ENCODE assay signal across 9 mouse cellular contexts in genomic region chr6:125038666-125039065, GRCm38 (mm10). TPM values are rescaled to one million over a fixed set of nuclear protein-coding genes. Genes with fewer than 3 reads are reported as not detected.
DNase-seq lines count a peak whose midpoint lies in the region; ATAC-seq and TF ChIP-seq lines count a peak whose summit lies in the region.
"Had no signal": no experiment of that assay in that cellular context is flagged by ENCODE, and none has a peak within 500 bp of the region (broad histone marks: within the 10 kb centered on the region; RNA-seq: fewer than 3 reads in every experiment).

No protein-coding gene starts in this region.

- DNase-seq in heart, adult 18-20 months, result no peak
- no peak for DNase-seq in hindbrain, postnatal 0 days (ENCODE audit: low spot score)
- no peak for DNase-seq in right cerebral cortex, postnatal 10 days (ENCODE audit: low spot score in 2 of 2)
- no peak for DNase-seq in gastrocnemius, postnatal 25 days
- DNase-seq in right cerebral cortex, postnatal 36 days (ENCODE audit: low spot score in 2 of 2), result no peak
- DNase-seq: kidney, adult 11 months had no signal

- peaks cover 15% of the 10 kb centered on the region for H3K4me1 ChIP-seq in heart, embryonic 13.5 days
- peaks cover 13% of the 10 kb centered on the region; the same call in 1 of the 2 replicates for H3K4me1 ChIP-seq in embryonic facial prominence, embryonic 13.5 days
- 0 out of 2 replicates have a peak, but pooled peaks cover 5% of the 10 kb centered on the region for H3K4me1 ChIP-seq in hindbrain, postnatal 0 days (ENCODE audit: insufficient read depth, low read length)
- peaks cover 21% of the 10 kb centered on the region for H3K4me1 ChIP-seq in midbrain, embryonic 15.5 days

- no peaks in the 10 kb centered on the region for H3K9me3 ChIP-seq in heart, embryonic 13.5 days
- H3K9me3 ChIP-seq in embryonic facial prominence, embryonic 13.5 days, result no peaks in the 10 kb centered on the region
- H3K9me3 ChIP-seq in hindbrain, postnatal 0 days (ENCODE audit: low read length), result no peaks in the 10 kb centered on the region
- no peaks in the 10 kb centered on the region for H3K9me3 ChIP-seq in midbrain, embryonic 15.5 days

- H3K4me2 ChIP-seq in heart, embryonic 13.5 days, result peak overlapping the region; percentile 87
- H3K4me2 ChIP-seq in embryonic facial prominence, embryonic 13.5 days, result peak overlapping the region; percentile 58
- peak overlapping the region; percentile 49 for H3K4me2 ChIP-seq in hindbrain, postnatal 0 days (ENCODE audit: low read depth, low read length)
- H3K4me2 ChIP-seq in midbrain, embryonic 15.5 days, result peak overlapping the region; percentile 55; the same call in 1 of the 2 replicates

- H3K27ac ChIP-seq in heart, embryonic 13.5 days (replicated peaks), result peak overlapping the region; percentile 67
- H3K27ac ChIP-seq in embryonic facial prominence, embryonic 13.5 days, result peak overlapping the region; percentile 91
- no peak overlapping the region for H3K27ac ChIP-seq in hindbrain, postnatal 0 days
- 0 out of 2 replicates have a peak overlapping the region, but pooled peaks have one; percentile 53 for H3K27ac ChIP-seq in midbrain, embryonic 15.5 days

- H3K27me3 ChIP-seq in heart, embryonic 13.5 days (replicated peaks), result no peaks in the 10 kb centered on the region
- H3K27me3 ChIP-seq in embryonic facial prominence, embryonic 13.5 days, result no peaks in the 10 kb centered on the region
- H3K27me3 ChIP-seq in hindbrain, postnatal 0 days (ENCODE audit: insufficient read depth, low read length), result no peaks in the 10 kb centered on the region
- no peaks in the 10 kb centered on the region for H3K27me3 ChIP-seq in midbrain, embryonic 15.5 days (replicated peaks)

- peak overlapping the region; percentile 82 for H3K4me3 ChIP-seq in heart, embryonic 13.5 days
- H3K4me3 ChIP-seq in embryonic facial prominence, embryonic 13.5 days, result peak overlapping the region; percentile 76
- H3K4me3 ChIP-seq in hindbrain, postnatal 0 days (ENCODE audit: low read length), result no peak overlapping the region
- peak overlapping the region; percentile 61; the same call in 1 of the 2 replicates for H3K4me3 ChIP-seq in midbrain, embryonic 15.5 days

- H3K9ac ChIP-seq in heart, embryonic 13.5 days, result peak overlapping the region; percentile 63; the same call in 1 of the 2 replicates
- no peak overlapping the region for H3K9ac ChIP-seq in embryonic facial prominence, embryonic 13.5 days
- no peak overlapping the region for H3K9ac ChIP-seq in hindbrain, postnatal 0 days (replicated peaks; ENCODE audit: low read length)
- no peak overlapping the region for H3K9ac ChIP-seq in midbrain, embryonic 15.5 days

- TF ChIP-seq CTCF in hindbrain, postnatal 0 days (IDR thresholded peaks at IDR 0.05; ENCODE audit: low read depth), result no peak

- no peak for ATAC-seq in heart, embryonic 13.5 days (ENCODE audit: extremely low read depth, insufficient number of reproducible peaks, low FRiP score, low TSS enrichment)
- no peak for ATAC-seq in embryonic facial prominence, embryonic 13.5 days (ENCODE audit: insufficient number of reproducible peaks, insufficient read depth, low FRiP score, low TSS enrichment, low read depth)
- ATAC-seq in hindbrain, postnatal 0 days, result no peak
- ATAC-seq in midbrain, embryonic 15.5 days (replicated peaks), result no peak

- peaks cover 52% of the 10 kb centered on the region for H3K36me3 ChIP-seq in heart, embryonic 13.5 days
- peaks cover 51% of the 10 kb centered on the region for H3K36me3 ChIP-seq in embryonic facial prominence, embryonic 13.5 days
- peaks cover 28% of the 10 kb centered on the region for H3K36me3 ChIP-seq in hindbrain, postnatal 0 days (ENCODE audit: insufficient read depth, low read length)
- H3K36me3 ChIP-seq in midbrain, embryonic 15.5 days (replicated peaks), result peaks cover 28% of the 10 kb centered on the region; the same call in 1 of the 2 replicates

- WGBS in heart, embryonic 13.5 days, result 85% methylated on average over 4 of the region's 4 CpGs
- WGBS in embryonic facial prominence, embryonic 13.5 days, result 96% methylated on average over 4 of the region's 4 CpGs
- WGBS in hindbrain, postnatal 0 days, result 92% methylated on average over 4 of the region's 4 CpGs
- WGBS in midbrain, embryonic 15.5 days, result 85% methylated on average over 4 of the region's 4 CpGs

RNA-seq across cellular contexts. Expression of gene Ing4, which starts 0.9 kb away (rescaled TPM):
- polyA plus RNA-seq in heart, embryonic 13.5 days (2015; fragmentation: Nextera tagmentation; extraction: Ambion mirVana), result 78.2 and 91.2 TPM in 2 replicates
- total RNA-seq in heart, adult 18-20 months (2021), result 10 to 100 TPM; 22.4 to 26.6 TPM
- 164 and 187 TPM in 2 replicates for polyA plus RNA-seq in embryonic facial prominence, embryonic 13.5 days (2015; fragmentation: Nextera tagmentation; extraction: Ambion mirVana)
- 60.7 and 78.3 TPM in 2 replicates for total RNA-seq in hindbrain, postnatal 0 days (2014; rRNA removed)
- polyA plus RNA-seq in hindbrain, postnatal 0 days (2015; fragmentation: Nextera tagmentation; extraction: Ambion mirVana), result 97.6 and 102 TPM in 2 replicates
- 165 and 178 TPM in 2 replicates for polyA plus RNA-seq in midbrain, embryonic 15.5 days (2015; fragmentation: Nextera tagmentation; extraction: Ambion mirVana)
- total RNA-seq in gastrocnemius, postnatal 25 days (2021), result 10 to 100 TPM; 24.2 to 29.1 TPM

RNA-seq across cellular contexts. Expression of gene Acrbp, which starts 10.8 kb away (rescaled TPM):
- 5.4 and 6.6 TPM in 2 replicates for polyA plus RNA-seq in heart, embryonic 13.5 days (2015; fragmentation: Nextera tagmentation; extraction: Ambion mirVana)
- 1 to 10 TPM in 1 of 2 experiments, under 1 TPM in 1; 0.99 to 2.7 TPM for total RNA-seq in heart, adult 18-20 months (2021)
- 21.7 and 22.7 TPM in 2 replicates for polyA plus RNA-seq in embryonic facial prominence, embryonic 13.5 days (2015; fragmentation: Nextera tagmentation; extraction: Ambion mirVana)
- total RNA-seq in hindbrain, postnatal 0 days (2014; rRNA removed), result 10.5 and 17.3 TPM in 2 replicates
- 12.2 and 17.5 TPM in 2 replicates for polyA plus RNA-seq in hindbrain, postnatal 0 days (2015; fragmentation: Nextera tagmentation; extraction: Ambion mirVana)
- 18.4 and 19.6 TPM in 2 replicates for polyA plus RNA-seq in midbrain, embryonic 15.5 days (2015; fragmentation: Nextera tagmentation; extraction: Ambion mirVana)
- 1 to 10 TPM; 1.1 to 1.9 TPM for total RNA-seq in gastrocnemius, postnatal 25 days (2021)

RNA-seq across cellular contexts. Expression of gene Lpar5, which starts 29.1 kb away (rescaled TPM):
- polyA plus RNA-seq in heart, embryonic 13.5 days (2015; fragmentation: Nextera tagmentation; extraction: Ambion mirVana), result 0.24 and 0.63 TPM in 2 replicates
- under 1 TPM; 0.25 to 0.62 TPM for total RNA-seq in heart, adult 18-20 months (2021)
- 0.59 and 0.97 TPM in 2 replicates for polyA plus RNA-seq in embryonic facial prominence, embryonic 13.5 days (2015; fragmentation: Nextera tagmentation; extraction: Ambion mirVana)
- 0.75 and 1.8 TPM in 2 replicates for total RNA-seq in hindbrain, postnatal 0 days (2014; rRNA removed)
- polyA plus RNA-seq in hindbrain, postnatal 0 days (2015; fragmentation: Nextera tagmentation; extraction: Ambion mirVana), result 0.68 and 0.88 TPM in 2 replicates
- 0.56 and 0.60 TPM in 2 replicates for polyA plus RNA-seq in midbrain, embryonic 15.5 days (2015; fragmentation: Nextera tagmentation; extraction: Ambion mirVana)
- total RNA-seq in gastrocnemius, postnatal 25 days (2021), result not detected

RNA-seq across cellular contexts. Expression of gene Zfp384, which starts 29.7 kb away (rescaled TPM):
- 9.3 and 10.1 TPM in 2 replicates for polyA plus RNA-seq in heart, embryonic 13.5 days (2015; fragmentation: Nextera tagmentation; extraction: Ambion mirVana)
- 10 to 100 TPM; 20.5 to 20.6 TPM for total RNA-seq in heart, adult 18-20 months (2021)
- 19.9 and 23.5 TPM in 2 replicates for polyA plus RNA-seq in embryonic facial prominence, embryonic 13.5 days (2015; fragmentation: Nextera tagmentation; extraction: Ambion mirVana)
- total RNA-seq in hindbrain, postnatal 0 days (2014; rRNA removed), result 37.3 and 38.6 TPM in 2 replicates
- 10.3 and 11.6 TPM in 2 replicates for polyA plus RNA-seq in hindbrain, postnatal 0 days (2015; fragmentation: Nextera tagmentation; extraction: Ambion mirVana)
- 19.1 and 19.9 TPM in 2 replicates for polyA plus RNA-seq in midbrain, embryonic 15.5 days (2015; fragmentation: Nextera tagmentation; extraction: Ambion mirVana)
- total RNA-seq in gastrocnemius, postnatal 25 days (2021), result 10 to 100 TPM; 18.5 to 19.3 TPM

RNA-seq across cellular contexts. Expression of gene Pianp, which starts 42.2 kb away (rescaled TPM):
- 0.31 and 0.50 TPM in 2 replicates for polyA plus RNA-seq in heart, embryonic 13.5 days (2015; fragmentation: Nextera tagmentation; extraction: Ambion mirVana)
- total RNA-seq in heart, adult 18-20 months (2021), result under 1 TPM; 0.62 to 0.80 TPM
- 10.0 TPM in 2 replicates for polyA plus RNA-seq in embryonic facial prominence, embryonic 13.5 days (2015; fragmentation: Nextera tagmentation; extraction: Ambion mirVana)
- 24.1 and 32.9 TPM in 2 replicates for total RNA-seq in hindbrain, postnatal 0 days (2014; rRNA removed)
- 58.9 and 65.4 TPM in 2 replicates for polyA plus RNA-seq in hindbrain, postnatal 0 days (2015; fragmentation: Nextera tagmentation; extraction: Ambion mirVana)
- polyA plus RNA-seq in midbrain, embryonic 15.5 days (2015; fragmentation: Nextera tagmentation; extraction: Ambion mirVana), result 70.8 and 75.8 TPM in 2 replicates
- not detected for total RNA-seq in gastrocnemius, postnatal 25 days (2021)
